Mouse (Mus musculus) lung, embryonic 16.5 days (tissue): ENCODE data around the gene Rgmb. TPM values are rescaled to one million over a fixed set of nuclear protein-coding genes. Genes with fewer than 3 reads are reported as not detected.

Source experiments
- ATAC-seq: fragments of 200-750 bp; cut with Nextera tagmentation; 2 replicates; pipeline ENCODE4 v1.8.0; 2017; ENCODE audit warnings: low read depth, mild to moderate bottlenecking, moderate library complexity
- H3K27ac ChIP-seq: fragments of 300-500 bp; sonication (generic); 2 replicates; pipeline ENCODE4 v1.5.1; 2014; ENCODE audit warnings: mild to moderate bottlenecking, control low read depth, low read length
- H3K27me3 ChIP-seq: fragments of 300-500 bp; sonication (generic); 2 replicates; pipeline ENCODE4 v1.6.1; 2014; ENCODE audit warnings: low read depth, low read length, mixed read lengths; ENCODE audit not compliant: control insufficient read depth, insufficient read depth
- H3K36me3 ChIP-seq: fragments of 300-500 bp; sonication (generic); 2 replicates; pipeline ENCODE4 v1.6.1; 2014; ENCODE audit warnings: low read length; ENCODE audit not compliant: control insufficient read depth, insufficient read depth
- H3K4me1 ChIP-seq: fragments of 300-500 bp; sonication (generic); replicated peaks from 2 replicates; pipeline ENCODE4 v1.6.1; 2014; ENCODE audit warnings: low read length, mixed read lengths; ENCODE audit not compliant: control insufficient read depth, insufficient read depth
- H3K4me2 ChIP-seq: fragments of 300-500 bp; sonication (generic); 2 replicates; pipeline ENCODE4 v1.6.1; 2014; ENCODE audit warnings: low read depth, low read length, control low read depth
- H3K4me3 ChIP-seq: fragments of 300-500 bp; sonication (generic); 2 replicates; pipeline ENCODE4 v1.5.1; 2014; ENCODE audit warnings: mild to moderate bottlenecking, low read length, control low read depth
- H3K9ac ChIP-seq: fragments of 300-500 bp; sonication (generic); 2 replicates; pipeline ENCODE4 v1.6.1; 2014; ENCODE audit warnings: low read length, control low read depth
- H3K9me3 ChIP-seq: fragments of 300-500 bp; sonication (generic); 2 replicates; pipeline ENCODE4 v1.6.1; 2016; ENCODE audit warnings: low read length; ENCODE audit not compliant: control insufficient read depth
- WGBS: fragments of 180-500 bp; shearing (Covaris S2); extraction: QIAGEN DNeasy Blood & Tissue Kit; methylation state at CpG from one replicate; pipeline ENCODE4 v1.1.7; 2014; 5-methylcytosine and 5-hydroxymethylcytosine counted together
- polyA plus RNA-seq: library from polyadenylated mRNA; unstranded; fragments of >200 nt; fragmentation: Nextera tagmentation; extraction: Ambion mirVana; gene quantifications from 2 replicates; pipeline ENCODE4 v1.2.1, GENCODE M21; 2015

Rgmb gene
- polyA plus RNA-seq, 1 experiment from 2014 or later = 12.4 TPM

DNA sequence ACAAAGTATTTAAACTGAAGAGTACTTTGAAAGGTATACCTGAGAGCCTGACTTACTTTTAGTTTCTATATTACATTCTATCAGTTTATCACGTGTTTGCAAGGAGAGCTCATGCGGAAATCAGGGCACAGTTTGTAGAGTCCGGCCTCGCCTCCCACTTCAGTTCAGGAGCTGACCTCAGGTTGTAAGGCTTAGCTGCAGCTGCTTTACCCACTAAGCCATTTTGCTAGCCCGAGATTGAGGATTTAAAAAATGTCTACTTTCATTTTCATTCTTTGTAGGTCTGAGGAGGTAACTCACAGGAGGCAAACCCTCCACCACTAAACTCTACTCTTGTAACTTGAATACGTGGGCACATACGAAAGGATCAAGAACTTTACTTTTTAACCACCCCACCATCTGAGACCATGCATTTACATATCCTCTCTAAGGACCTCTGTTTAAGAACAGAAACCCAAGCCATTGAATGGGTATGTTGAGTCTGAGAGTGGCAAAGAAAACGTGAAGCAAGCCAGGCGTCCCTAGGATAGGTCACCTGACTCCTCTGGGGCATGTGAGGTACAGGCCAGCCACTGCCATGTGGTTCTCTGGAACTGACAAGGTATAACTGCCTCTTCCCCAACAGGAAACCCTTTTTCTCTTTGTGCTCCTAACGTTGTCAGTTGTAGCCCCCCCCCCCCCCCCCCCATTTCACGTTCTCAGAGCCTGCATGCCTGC, 14.3 kb downstream of the Rgmb start:
- H3K27ac ChIP-seq = no peak overlapping the region
- no peaks in the 10 kb centered on the region for H3K36me3 ChIP-seq
- no peak overlapping the region for H3K4me2 ChIP-seq
- peaks cover 46% of the 10 kb centered on the region for H3K4me1 ChIP-seq
- no peak overlapping the region for H3K4me3 ChIP-seq
- no peak for ATAC-seq
- H3K9ac ChIP-seq = no peak overlapping the region
- no peaks in the 10 kb centered on the region for H3K9me3 ChIP-seq
- WGBS = 78% methylated on average over 9 of the region's 11 CpGs
- no peaks in the 10 kb centered on the region for H3K27me3 ChIP-seq

DNA sequence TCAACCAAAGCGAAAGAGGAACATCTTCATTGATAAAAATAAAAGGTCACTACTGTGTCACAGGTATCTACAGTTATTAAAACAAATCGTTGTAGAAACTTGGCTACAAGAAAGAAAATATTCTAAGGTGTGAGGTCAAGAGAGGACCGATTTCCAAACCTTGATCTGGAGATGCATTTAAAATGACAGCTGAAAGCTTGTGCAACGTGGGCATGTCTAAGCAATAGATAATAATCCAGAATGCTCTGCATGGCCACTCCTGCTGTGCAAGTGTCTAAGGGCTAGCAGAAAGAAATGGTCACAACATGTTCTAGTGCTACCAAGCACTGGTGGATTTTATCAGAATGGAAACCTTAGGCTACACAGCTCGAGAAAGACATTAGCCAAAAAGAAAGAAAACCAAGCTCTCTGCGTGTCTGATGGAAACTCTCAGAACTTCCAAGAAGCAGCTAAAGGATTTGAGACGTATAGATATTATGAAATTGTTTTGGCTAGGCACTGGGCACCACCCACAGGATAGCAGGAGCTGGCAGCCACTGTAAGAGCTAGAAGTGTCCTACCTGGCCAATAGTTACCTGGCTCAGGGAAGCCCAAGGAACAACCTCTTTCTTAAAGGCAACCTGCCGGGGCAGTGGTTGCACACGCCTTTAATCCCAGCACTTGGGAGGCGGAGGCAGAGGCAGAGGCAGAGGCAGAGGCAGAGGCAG, 15.4 kb downstream of the Rgmb start:
- H3K4me2 ChIP-seq = no peak overlapping the region
- H3K36me3 ChIP-seq = no peaks in the 10 kb centered on the region
- peaks cover 49% of the 10 kb centered on the region for H3K4me1 ChIP-seq
- no peak for ATAC-seq
- WGBS = 80% methylated on average over 10 of the region's 10 CpGs
- H3K27me3 ChIP-seq = no peaks in the 10 kb centered on the region
- no peaks in the 10 kb centered on the region for H3K9me3 ChIP-seq
- H3K4me3 ChIP-seq = no peak overlapping the region
- H3K27ac ChIP-seq = no peak overlapping the region
- H3K9ac ChIP-seq = no peak overlapping the region

DNA sequence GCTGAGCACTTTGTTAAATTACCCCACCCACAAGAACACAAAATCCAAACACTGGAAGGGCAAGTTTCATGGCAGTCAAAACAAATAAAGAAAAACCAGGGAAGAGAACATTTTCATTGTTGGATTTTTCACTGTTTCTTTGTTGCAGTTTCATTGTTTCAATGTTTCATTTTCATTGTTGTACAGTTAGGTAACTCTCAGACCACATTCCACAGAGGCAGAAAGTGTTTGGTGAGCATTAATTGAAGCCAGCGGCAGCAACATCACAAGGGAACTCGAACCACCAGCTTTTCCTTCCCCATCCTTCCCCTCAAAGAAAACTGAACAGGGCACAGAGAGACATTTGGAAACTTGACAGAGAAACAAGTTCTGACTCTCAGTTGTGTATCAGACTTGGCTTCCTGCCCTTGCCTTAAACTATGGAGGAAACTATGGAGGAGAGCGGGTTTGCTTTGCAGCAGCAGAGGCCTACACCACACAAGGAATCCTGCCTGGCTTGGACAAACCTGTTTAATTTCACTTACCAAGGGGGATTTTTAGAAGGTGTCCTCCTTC, 17.1 kb downstream of the Rgmb start:
- H3K9ac ChIP-seq = no peak overlapping the region
- no peak overlapping the region for H3K4me2 ChIP-seq

DNA sequence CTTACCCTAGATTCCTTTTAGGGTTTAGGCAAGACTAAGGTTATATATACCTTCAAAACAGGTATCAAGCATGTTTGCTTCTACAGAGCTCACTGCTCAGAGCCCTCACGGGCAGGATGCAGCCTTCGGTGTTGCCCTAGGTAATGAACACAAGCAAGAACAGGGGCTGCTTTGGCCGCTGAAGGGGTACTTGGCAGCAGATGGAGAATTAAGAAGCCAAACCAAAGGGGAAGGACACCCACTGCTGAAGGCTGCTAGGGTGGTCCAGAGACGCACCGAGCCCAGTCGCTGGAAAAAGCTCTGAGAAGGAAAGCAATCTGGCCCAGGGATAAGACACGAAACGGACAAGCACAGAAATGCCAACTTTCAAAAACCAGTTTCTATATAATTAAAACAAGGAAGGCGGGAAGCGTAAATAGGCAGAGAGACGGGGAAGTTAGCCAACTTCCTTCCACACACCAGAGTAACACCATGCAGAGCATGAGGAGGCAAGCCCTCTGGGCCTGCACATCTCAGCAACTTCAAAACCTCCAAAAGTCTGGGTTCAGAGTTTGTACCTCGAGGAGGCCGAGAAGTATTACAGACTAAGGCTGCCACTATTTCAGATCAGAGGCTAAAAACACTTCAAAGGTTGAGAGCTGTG, 18.6 kb downstream of the Rgmb start:
- no peaks in the 10 kb centered on the region for H3K27me3 ChIP-seq
- WGBS = 71% methylated on average over 13 of the region's 13 CpGs
- ATAC-seq = no peak
- no peak overlapping the region; the same call in 1 of the 2 replicates for H3K27ac ChIP-seq
- H3K9me3 ChIP-seq = no peaks in the 10 kb centered on the region
- no peak overlapping the region for H3K4me3 ChIP-seq
- H3K9ac ChIP-seq = 0 out of 2 replicates have a peak overlapping the region, but pooled peaks have one; percentile 4
- no peak overlapping the region for H3K4me2 ChIP-seq
- peaks cover 3% of the 10 kb centered on the region for H3K36me3 ChIP-seq
- H3K4me1 ChIP-seq = peaks cover 61% of the 10 kb centered on the region

More for the DNA sequence above, 17.1 kb downstream of the Rgmb start:
- Histone ChIP-seq H3K9me3 (no peaks in the 10 kb centered on the region), H3K27ac (peak overlapping the region; percentile 61), H3K4me1 (peaks cover 54% of the 10 kb centered on the region), H3K27me3 (no peaks in the 10 kb centered on the region), H3K36me3 (no peaks in the 10 kb centered on the region), H3K4me3 (no peak overlapping the region)
- 24% methylated on average over 3 of the region's 3 CpGs for WGBS
- ATAC-seq = no peak; the same call in 1 of the 2 replicates

DNA sequence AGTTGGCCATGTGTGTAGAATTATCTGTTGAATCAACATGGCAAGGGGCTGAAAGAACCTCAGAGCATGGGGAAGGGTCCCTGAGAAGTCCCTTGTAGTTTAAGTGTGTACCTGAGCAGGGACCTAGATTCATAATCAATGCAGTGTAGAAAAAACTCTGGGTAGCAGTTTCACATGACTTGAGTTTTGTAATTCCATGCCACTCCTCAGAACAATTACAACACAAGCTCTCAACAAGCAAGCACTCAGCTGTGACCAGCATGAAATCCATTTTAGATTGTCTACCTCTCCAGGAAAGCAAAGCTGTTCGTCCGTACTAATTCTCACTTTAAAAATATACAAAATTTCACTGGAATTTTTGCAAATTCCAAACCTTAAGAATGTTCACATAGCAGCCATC, 20.9 kb downstream of the Rgmb start:
- ATAC-seq = no peak
- no peaks in the 10 kb centered on the region for H3K9me3 ChIP-seq
- H3K4me2 ChIP-seq = no peak overlapping the region
- WGBS = 63% methylated on average over 2 of the region's 2 CpGs
- H3K9ac ChIP-seq = no peak overlapping the region
- H3K4me3 ChIP-seq = no peak overlapping the region
- H3K27ac ChIP-seq = no peak overlapping the region
- peaks cover 9% of the 10 kb centered on the region for H3K36me3 ChIP-seq
- no peaks in the 10 kb centered on the region for H3K27me3 ChIP-seq
- peaks cover 54% of the 10 kb centered on the region for H3K4me1 ChIP-seq

DNA sequence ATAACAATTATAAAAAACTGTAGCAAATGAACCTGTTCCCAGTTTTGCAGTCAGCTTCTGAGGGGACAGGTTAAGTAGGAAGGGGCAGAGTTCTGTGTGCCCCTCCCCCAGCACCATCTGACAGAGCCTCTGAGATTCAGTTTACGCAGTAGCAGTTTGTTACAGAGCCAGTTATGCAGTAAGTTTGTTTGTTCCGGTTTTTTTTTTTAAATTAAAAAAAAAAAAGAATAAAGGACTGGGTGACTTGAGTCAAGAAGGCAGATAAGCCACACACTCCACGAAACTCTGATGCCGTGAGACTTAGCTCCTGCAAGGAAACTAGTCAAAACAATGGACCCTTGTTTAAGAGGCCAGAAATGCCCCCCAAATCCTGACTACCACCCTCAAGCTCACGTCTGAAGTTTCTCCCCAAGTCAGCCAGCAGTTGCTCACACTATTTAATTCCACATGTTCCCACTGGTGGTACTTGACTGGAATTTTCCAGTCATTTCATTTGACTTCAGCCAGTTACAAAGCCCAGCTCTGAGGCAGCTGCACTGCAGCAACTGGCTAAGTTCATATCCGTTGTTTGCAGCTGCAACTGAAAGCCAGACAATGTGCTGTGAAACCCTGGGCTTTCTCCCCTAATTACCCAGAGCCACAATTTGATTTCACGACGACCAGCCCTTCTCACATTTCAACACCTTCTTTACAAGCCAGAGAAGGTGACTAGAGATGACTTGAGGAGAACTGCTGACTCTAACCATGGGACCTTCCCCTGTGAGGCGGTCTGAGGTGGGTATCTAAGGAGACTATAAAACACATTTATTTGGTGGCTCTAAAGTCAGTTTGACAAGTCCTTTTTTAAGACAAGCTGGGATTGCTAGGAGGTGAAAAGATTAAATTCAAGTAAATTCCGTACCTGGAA, 22.1 kb downstream of the Rgmb start:
- peaks cover 44% of the 10 kb centered on the region for H3K4me1 ChIP-seq
- no peak overlapping the region for H3K4me2 ChIP-seq

DNA sequence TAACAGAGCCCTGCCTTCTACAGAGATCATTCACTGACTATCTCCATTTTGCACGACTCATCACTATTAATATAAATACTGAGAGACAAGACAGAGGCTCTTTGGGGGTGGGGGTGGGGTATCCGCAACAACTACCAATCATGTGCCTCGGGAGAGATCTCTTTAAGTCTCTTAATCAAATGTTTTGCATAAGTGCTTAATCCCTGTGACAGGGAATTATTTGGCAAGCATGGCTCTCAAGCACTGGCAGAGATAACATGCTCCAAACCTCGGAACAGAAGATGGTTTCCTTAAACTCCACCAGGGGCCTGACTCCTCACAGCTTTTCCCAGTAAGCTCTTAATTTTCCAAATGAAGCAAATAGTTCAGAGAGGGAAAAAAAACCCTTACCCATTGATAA, 22.8 kb downstream of the Rgmb start:
- no peak overlapping the region; the same call in 1 of the 2 replicates for H3K27ac ChIP-seq
- H3K4me2 ChIP-seq = no peak overlapping the region
- no peaks in the 10 kb centered on the region for H3K9me3 ChIP-seq
- no peak overlapping the region; the same call in 1 of the 2 replicates for H3K9ac ChIP-seq
- 30% methylated on average over 4 of the region's 4 CpGs for WGBS
- peaks cover 39% of the 10 kb centered on the region for H3K4me1 ChIP-seq
- no peaks in the 10 kb centered on the region for H3K27me3 ChIP-seq
- no peak for ATAC-seq
- H3K4me3 ChIP-seq = no peak overlapping the region
- peaks cover 9% of the 10 kb centered on the region for H3K36me3 ChIP-seq

More for the DNA sequence above, 22.1 kb downstream of the Rgmb start:
- WGBS = 14% methylated on average over 10 of the region's 10 CpGs
- Histone ChIP-seq H3K27ac (peak overlapping the region; percentile 71), H3K4me3 (no peak overlapping the region), H3K27me3 (no peaks in the 10 kb centered on the region), H3K36me3 (peaks cover 9% of the 10 kb centered on the region), H3K9me3 (no peaks in the 10 kb centered on the region), H3K9ac (no peak overlapping the region; the same call in 1 of the 2 replicates)
- ATAC-seq = peak; percentile 56

DNA sequence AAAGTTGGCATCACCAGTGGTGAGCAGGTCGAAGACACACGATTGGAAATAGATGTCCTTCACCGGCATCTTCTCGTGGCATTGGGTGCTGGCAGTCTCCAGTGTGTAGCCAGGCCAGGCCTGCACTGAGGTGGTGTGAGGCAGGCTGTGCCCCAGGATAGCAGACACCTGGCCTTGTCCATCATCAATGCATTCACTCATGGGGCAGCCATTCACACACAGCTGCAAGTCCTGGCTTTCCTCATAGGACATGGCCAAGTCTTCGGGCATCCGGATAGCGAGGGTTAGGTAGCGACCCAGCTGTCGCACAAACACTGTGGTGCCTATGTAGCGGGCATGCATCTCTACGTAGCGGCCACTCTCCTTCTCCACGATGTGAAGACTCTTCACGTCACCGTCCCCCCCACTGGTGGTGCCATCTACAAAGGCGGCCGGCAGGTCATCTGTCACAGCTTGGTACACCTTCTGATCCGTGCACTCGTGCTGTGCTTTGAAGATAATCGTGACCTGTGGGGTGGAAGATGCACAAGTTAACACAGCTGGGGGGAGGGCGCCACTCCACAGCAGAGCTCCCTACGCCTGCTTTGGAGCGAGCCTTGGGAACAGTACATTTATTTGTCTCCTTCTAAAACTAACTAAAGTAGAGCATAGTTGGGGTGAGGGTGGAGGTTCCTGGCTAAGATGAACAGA, 23.4 kb downstream of the Rgmb start:
- H3K27me3 ChIP-seq = no peaks in the 10 kb centered on the region
- H3K9ac ChIP-seq = no peak overlapping the region
- H3K4me3 ChIP-seq = no peak overlapping the region
- H3K4me2 ChIP-seq = no peak overlapping the region
- H3K36me3 ChIP-seq = peaks cover 9% of the 10 kb centered on the region
- H3K9me3 ChIP-seq = no peaks in the 10 kb centered on the region
- no peak overlapping the region for H3K27ac ChIP-seq
- WGBS = 81% methylated on average over 23 of the region's 23 CpGs
- H3K4me1 ChIP-seq = peaks cover 36% of the 10 kb centered on the region
- ATAC-seq = no peak
